Mouse (Mus musculus): Measurements from ENCODE around the gene Rnf145.

Gene Rnf145

GRCm38 (mm10) chr11:44509906-44510305, 8.9 kb upstream of the Rnf145 start:
- DNase-seq (ENCODE audit: low spot score in 2 of 2), result no peak

GRCm38 (mm10) chr11:44510371-44510770, 8.4 kb upstream of the Rnf145 start:
- DNase-seq (ENCODE audit: low spot score in 2 of 2), result no peak

- no peak for DNase-seq (ENCODE audit: low spot score in 2 of 2)
Measured at GRCm38 (mm10) chr11:44512044-44513025, 6.4 kb upstream of the Rnf145 start.

- no peak for DNase-seq (ENCODE audit: low spot score in 2 of 2)
Measured at GRCm38 (mm10) chr11:44513026-44513422, 5.7 kb upstream of the Rnf145 start.

GRCm38 (mm10) chr11:44514666-44515065, 4.1 kb upstream of the Rnf145 start:
- no peak for DNase-seq (ENCODE audit: low spot score in 2 of 2)

- no peak for DNase-seq (ENCODE audit: low spot score in 2 of 2)
Measured at GRCm38 (mm10) chr11:44516362-44516761, 2.4 kb upstream of the Rnf145 start.

GRCm38 (mm10) chr11:44517561-44518280, 1.0 kb upstream of the Rnf145 start:
- no peak for DNase-seq (ENCODE audit: low spot score in 2 of 2)

GRCm38 (mm10) chr11:44519096-44519949, 559 bp downstream of the Rnf145 start:
- DNase-seq (ENCODE audit: low spot score in 2 of 2), result no peak

- DNase-seq (ENCODE audit: low spot score in 2 of 2), result peak; percentile 57 to 58
Measured at GRCm38 (mm10) chr11:44519950-44520761, 1.4 kb downstream of the Rnf145 start.

GRCm38 (mm10) chr11:44522594-44522993, 3.8 kb downstream of the Rnf145 start:
- no peak for DNase-seq (ENCODE audit: low spot score in 2 of 2)

- no peak for DNase-seq (ENCODE audit: low spot score in 2 of 2)
Measured at GRCm38 (mm10) chr11:44525765-44526164, 7.0 kb downstream of the Rnf145 start.

GRCm38 (mm10) chr11:44526654-44527263, 8.0 kb downstream of the Rnf145 start:
- DNase-seq (ENCODE audit: low spot score in 2 of 2), result no peak

- DNase-seq (ENCODE audit: low spot score in 2 of 2), result no peak
Measured at GRCm38 (mm10) chr11:44528560-44529199, 9.9 kb downstream of the Rnf145 start.

- DNase-seq (ENCODE audit: low spot score in 2 of 2), result no peak
Measured at GRCm38 (mm10) chr11:44529200-44529599, 10.4 kb downstream of the Rnf145 start.

GRCm38 (mm10) chr11:44529716-44530115, 11.0 kb downstream of the Rnf145 start:
- DNase-seq (ENCODE audit: low spot score in 2 of 2), result no peak

- no peak for DNase-seq (ENCODE audit: low spot score in 2 of 2)
Measured at GRCm38 (mm10) chr11:44530382-44530781, 11.6 kb downstream of the Rnf145 start.

- peak in 1 of 2 experiments; percentile 24 for DNase-seq (ENCODE audit: low spot score in 2 of 2)
Measured at GRCm38 (mm10) chr11:44530867-44531266, 12.1 kb downstream of the Rnf145 start.

GRCm38 (mm10) chr11:44531617-44532016, 12.9 kb downstream of the Rnf145 start:
- DNase-seq (ENCODE audit: low spot score in 2 of 2), result no peak

GRCm38 (mm10) chr11:44532846-44533781, 14.3 kb downstream of the Rnf145 start:
- DNase-seq (ENCODE audit: low spot score in 2 of 2), result no peak
